Mouse (Mus musculus) ES-E14 (cell line): ENCODE measurements at regions not wholly inside any gene's neighbourhood (a gene's known extent, or its start where the extent isn't known, plus 50 kb on each side); places are given as distances from the start of the nearest gene placed in this dataset.

ENCODE experiments used
- DNase-seq: peaks from one replicate; pipeline ENCODE4 v3.0.0-alpha.2; 2013; ENCODE audit warnings: low read depth, low spot score
- H3K27ac ChIP-seq: 2 replicates; pipeline ENCODE4 v1.5.1; 2012; ENCODE audit warnings: low read depth, mild to moderate bottlenecking, low read length, moderate library complexity, mixed read lengths; ENCODE audit not compliant: poor library complexity, insufficient read depth, severe bottlenecking
- H3K36me3 ChIP-seq: 2 replicates; pipeline ENCODE4 v1.6.1; 2012; ENCODE audit warnings: mild to moderate bottlenecking, low read length, moderate library complexity, mixed read lengths; ENCODE audit not compliant: control insufficient read depth, poor library complexity, insufficient read depth, severe bottlenecking
- H3K4me1 ChIP-seq, 2 experiments: fragments of 150-350 bp in 1 of 2; sonication (generic) in 1 of 2; 2 replicates each; pipeline ENCODE4 v1.6.1; 2012; ENCODE audit warnings: low read length in 2 of 2, mild to moderate bottlenecking in 1 of 2, mixed read lengths in 1 of 2; ENCODE audit not compliant: control insufficient read depth in 2 of 2, insufficient read depth in 2 of 2, poor library complexity in 1 of 2
- H3K4me3 ChIP-seq, 2 experiments: fragments of 150-350 bp in 1 of 2; sonication (generic) in 1 of 2; 2 replicates each; pipeline ENCODE4 v1.5.1; 2012; ENCODE audit warnings: low read length in 2 of 2, low read depth in 1 of 2, mild to moderate bottlenecking in 1 of 2, mixed read lengths in 1 of 2; ENCODE audit not compliant: insufficient read depth in 1 of 2, poor library complexity in 1 of 2, severe bottlenecking in 1 of 2
- H3K9ac ChIP-seq: 2 replicates; pipeline ENCODE4 v1.6.1; 2012; ENCODE audit warnings: low read depth, mild to moderate bottlenecking, low read length, mixed read lengths; ENCODE audit not compliant: poor library complexity, insufficient read depth, severe bottlenecking
- H3K9me3 ChIP-seq: fragments of 150-350 bp; sonication (generic); 2 replicates; pipeline ENCODE4 v1.6.1; 2012; ENCODE audit warnings: low read depth, mild to moderate bottlenecking, low read length; ENCODE audit not compliant: control insufficient read depth, insufficient read depth
- CHD2 ChIP-seq: IDR thresholded peaks from 2 replicates; pipeline ENCODE4 v1.6.1; 2014; ENCODE audit warnings: mild to moderate bottlenecking, low read depth, low read length, inconsistent platforms
- HCFC1 ChIP-seq: IDR thresholded peaks from 2 replicates; pipeline ENCODE4 v1.6.1; 2012; ENCODE audit warnings: low read length, inconsistent platforms, borderline replicate concordance; ENCODE audit not compliant: insufficient read depth
- MAFK ChIP-seq: IDR thresholded peaks from 2 replicates; pipeline ENCODE4 v1.6.1; 2014; ENCODE audit warnings: mild to moderate bottlenecking, low read depth, low read length, inconsistent platforms; ENCODE audit not compliant: insufficient read depth
- ZC3H11A ChIP-seq: IDR thresholded peaks from 2 replicates; pipeline ENCODE4 v1.6.1; 2012; ENCODE audit warnings: low read depth, mild to moderate bottlenecking, inconsistent platforms, low read length, borderline replicate concordance
- ZNF384 ChIP-seq: IDR thresholded peaks from 2 replicates; pipeline ENCODE4 v1.6.1; 2012; ENCODE audit warnings: low read depth, low read length, inconsistent platforms
- in situ Hi-C, 2 experiments: fragments of 600-800 bp; cut with MboI; formaldehyde crosslinking; loops; one replicate each; pipeline ENCODE4 v1.15.1; 2025; ENCODE audit warnings: low sequenced_read_pairs in 2 of 2, inconsistent platforms in 1 of 2; ENCODE audit not compliant: unreplicated experiment in 2 of 2

- H3K4me3 ChIP-seq: no peak overlapping the region
- TF ChIP-seq HCFC1: no peak
- TF ChIP-seq ZC3H11A: no peak
- no peak for TF ChIP-seq ZNF384
- TF ChIP-seq CHD2: no peak
- no peak for TF ChIP-seq MAFK
- H3K36me3 ChIP-seq: no peaks in the 10 kb centered on the region
- in situ Hi-C loops: no loop called here
- DNase-seq: no peak
- H3K9ac ChIP-seq: no peak overlapping the region
- H3K27ac ChIP-seq: no peak overlapping the region
- H3K4me1 ChIP-seq: no peaks in the 10 kb centered on the region
- no peaks in the 10 kb centered on the region for H3K9me3 ChIP-seq
Observed at GRCm38 (mm10) chr14:29877671-29878422, 90.3 kb upstream of the Selenok start.

- Histone ChIP-seq H3K36me3 (no peaks in the 10 kb centered on the region), H3K4me1 (no peaks in the 10 kb centered on the region), H3K4me3 (no peak overlapping the region), H3K9ac (no peak overlapping the region), H3K27ac (no peak overlapping the region), H3K9me3 (no peaks in the 10 kb centered on the region)
- TF ChIP-seq HCFC1 (no peak), ZNF384 (no peak), CHD2 (no peak), ZC3H11A (no peak), MAFK (no peak)
- in situ Hi-C loops: no loop called here
- no peak for DNase-seq
Observed at GRCm38 (mm10) chr14:29878423-29878800, 89.7 kb upstream of the Selenok start.

GRCm38 (mm10) chr14:29879283-29879682, 88.8 kb upstream of the Selenok start:
- DNase-seq: no peak
- no peaks in the 10 kb centered on the region for H3K9me3 ChIP-seq
- in situ Hi-C loops: no loop called here

GRCm38 (mm10) chr14:29882666-29883344, 85.3 kb upstream of the Selenok start:
- no peak for TF ChIP-seq ZNF384
- no peak for TF ChIP-seq CHD2
- no peak for TF ChIP-seq ZC3H11A
- TF ChIP-seq HCFC1: no peak
- TF ChIP-seq MAFK: no peak
- Histone ChIP-seq H3K4me3 (no peak overlapping the region), H3K9ac (no peak overlapping the region), H3K27ac (no peak overlapping the region), H3K9me3 (no peaks in the 10 kb centered on the region), H3K36me3 (no peaks in the 10 kb centered on the region), H3K4me1 (no peaks in the 10 kb centered on the region)
- in situ Hi-C loops: no loop called here
- DNase-seq: no peak

More at GRCm38 (mm10) chr14:29879283-29879682, 88.8 kb upstream of the Selenok start:
- Histone ChIP-seq H3K9ac (no peak overlapping the region), H3K4me1 (no peaks in the 10 kb centered on the region), H3K4me3 (no peak overlapping the region), H3K36me3 (no peaks in the 10 kb centered on the region), H3K27ac (no peak overlapping the region)
- TF ChIP-seq CHD2: no peak
- TF ChIP-seq HCFC1: no peak
- no peak for TF ChIP-seq ZC3H11A
- no peak for TF ChIP-seq MAFK
